Mouse (Mus musculus): Measurements from ENCODE around the gene Cd19. TPM values are rescaled to one million over a fixed set of nuclear protein-coding genes. Genes with fewer than 3 reads are reported as not detected.

Gene Cd19
- total RNA-seq (2021) = under 1 TPM in 1 of 2 experiments, not detected in 1; 0.82 TPM
- long read RNA-seq, experiment 1, partial matches to known transcripts = 0 of 1 reads
- long read RNA-seq, experiment 1, other reads (novel, unspliced or antisense) = 1 of 1 reads
- long read RNA-seq, experiment 2 = 0 reads

DNA sequence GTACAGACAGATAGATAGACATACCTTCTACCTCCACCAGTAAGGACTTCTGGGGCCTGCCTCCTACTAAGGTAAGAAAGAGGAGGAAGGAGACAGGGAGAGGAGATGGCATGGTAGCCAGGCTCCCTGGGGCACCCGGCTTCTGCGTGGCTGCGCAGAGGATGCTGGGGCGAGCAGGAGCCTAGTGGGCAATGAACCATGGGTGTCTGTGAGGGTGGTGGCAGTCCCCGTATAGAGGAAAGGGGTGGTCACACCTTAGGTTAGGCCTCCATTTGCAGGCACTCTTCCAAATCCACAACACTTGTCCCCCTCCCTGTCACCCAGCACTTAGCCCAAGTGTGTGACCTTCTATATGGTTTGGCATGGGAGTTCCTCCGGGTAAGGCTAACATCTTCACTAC is at the start of gene Cd19:
Gene Cd19 (minus strand): TSS at position 165 of the 400 bp plus-strand sequence.
- no peak for DNase-seq

DNA sequence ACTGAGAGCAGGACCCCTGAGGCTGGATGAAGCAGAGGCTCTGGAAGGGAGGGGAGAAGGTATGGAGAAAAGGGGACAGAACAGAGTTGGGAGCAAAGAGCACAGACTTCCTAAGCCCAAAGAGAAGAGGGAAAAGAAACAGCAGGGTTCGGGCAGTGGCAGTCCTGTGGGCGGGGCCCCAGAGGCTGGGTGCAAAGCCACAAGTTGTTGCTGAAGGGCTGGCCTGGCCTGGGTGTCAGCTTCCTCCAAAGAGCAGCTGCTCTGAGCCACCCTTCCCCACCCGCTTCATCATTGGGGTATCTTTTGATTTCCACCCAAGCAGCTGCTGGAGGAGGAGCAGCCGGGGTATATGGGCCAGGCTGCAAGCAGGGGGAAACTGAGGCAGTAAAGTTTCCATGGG is 49.4 kb upstream of the Cd19 start:
- peak in 1 of 2 experiments; percentile 40 for DNase-seq

DNA sequence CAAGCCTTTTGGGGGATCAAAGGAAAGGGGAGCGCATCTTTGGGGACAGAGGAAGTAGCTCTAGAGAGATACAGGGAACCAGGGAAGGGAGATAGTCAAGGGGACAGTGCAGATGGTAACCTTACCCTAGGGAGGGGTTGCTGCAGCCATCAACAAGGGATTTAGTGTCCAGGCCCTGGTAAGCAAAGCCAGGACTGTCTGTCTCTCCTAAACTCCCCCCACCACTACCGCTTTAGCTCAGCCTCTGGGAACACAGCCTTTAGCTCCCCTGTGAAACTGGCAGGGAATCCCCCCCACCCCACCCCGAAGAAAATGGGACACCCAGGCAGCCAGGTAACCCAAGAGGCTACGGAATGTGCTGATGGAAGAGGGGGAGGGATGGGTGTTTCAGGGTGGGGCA is 48.9 kb upstream of the Cd19 start:
- no peak for DNase-seq

DNA sequence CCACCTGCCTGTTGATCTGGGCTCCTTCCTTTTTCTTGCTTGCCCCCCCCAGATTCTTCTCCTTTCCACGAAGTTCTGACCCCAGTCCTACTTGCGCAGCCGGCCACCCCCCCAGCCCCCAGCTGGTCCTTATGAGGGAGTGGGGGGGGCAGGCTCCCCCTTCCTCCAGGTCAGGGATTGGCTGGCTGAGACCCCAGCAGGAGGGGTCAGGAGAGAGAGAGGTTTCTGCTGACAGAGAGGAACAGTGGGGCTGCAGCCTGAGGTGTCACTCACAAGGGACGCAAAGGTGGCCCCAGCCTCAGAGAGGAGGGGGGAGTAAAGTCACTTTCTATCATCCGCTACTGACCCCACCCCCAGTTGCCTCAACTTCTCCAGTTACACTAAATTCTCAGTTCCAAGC is 48.3 kb upstream of the Cd19 start, which contains the start of gene Atp2a1:
Gene Atp2a1 (minus strand): TSS at position 105 of the 400 bp plus-strand sequence.
- no peak for DNase-seq

DNA sequence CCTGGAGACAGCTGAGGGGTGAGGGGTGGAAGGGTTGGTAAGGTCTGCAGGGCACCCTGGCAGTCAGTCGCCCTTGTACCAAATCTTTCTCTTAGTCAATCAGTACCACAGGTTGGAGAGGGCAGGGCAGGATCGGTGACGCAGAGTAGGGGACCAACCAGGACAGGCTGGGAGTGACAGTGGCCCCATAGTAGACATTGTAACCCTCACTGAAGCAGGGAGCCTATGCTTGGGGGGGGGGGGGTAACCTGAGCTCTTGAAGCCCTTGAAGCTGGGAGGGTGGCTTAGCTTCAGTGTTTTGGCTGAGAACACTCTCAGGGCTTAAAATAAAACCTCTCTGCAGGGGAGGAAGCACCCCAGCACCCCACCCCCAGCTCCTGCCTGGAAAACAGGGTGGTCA is 46.9 kb upstream of the Cd19 start:
- DNase-seq = no peak

DNA sequence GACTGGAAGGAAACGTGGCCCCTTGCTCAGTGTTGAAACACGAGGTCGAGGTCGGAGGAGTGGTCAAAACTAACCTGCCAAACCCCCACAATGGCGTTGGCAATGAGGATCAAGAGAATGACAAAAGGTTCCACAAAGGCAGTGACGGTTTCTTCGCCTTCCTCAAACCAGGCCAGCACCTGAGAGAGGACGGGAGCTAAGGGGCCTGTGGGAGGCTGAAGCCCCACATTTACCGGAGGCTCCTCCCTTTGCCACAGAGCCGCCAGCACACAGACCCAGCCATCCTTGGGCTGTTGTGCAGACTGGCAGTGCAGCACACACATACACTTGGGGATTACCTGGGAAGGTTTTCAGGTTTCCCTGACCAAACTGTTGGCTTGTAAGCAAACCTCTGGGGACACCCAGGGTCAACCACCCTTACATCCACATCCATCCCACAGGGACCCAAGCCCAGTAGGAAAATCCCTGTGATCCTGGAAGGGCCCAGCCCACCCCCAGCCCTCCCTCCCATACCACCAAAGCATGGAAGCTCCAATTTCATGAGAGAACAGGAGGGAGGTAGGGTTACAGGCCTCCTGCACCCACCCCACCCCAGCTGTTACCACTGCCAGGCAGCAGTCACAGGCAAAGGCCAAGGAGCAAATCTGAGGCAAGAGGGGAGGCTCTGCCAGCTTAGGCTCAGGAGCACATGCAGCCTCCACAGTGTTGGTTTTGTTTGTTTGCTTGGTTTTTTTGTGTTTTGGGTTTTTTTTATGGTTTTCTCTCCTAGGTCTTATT is 46.1 kb upstream of the Cd19 start:
- no peak for DNase-seq

DNA sequence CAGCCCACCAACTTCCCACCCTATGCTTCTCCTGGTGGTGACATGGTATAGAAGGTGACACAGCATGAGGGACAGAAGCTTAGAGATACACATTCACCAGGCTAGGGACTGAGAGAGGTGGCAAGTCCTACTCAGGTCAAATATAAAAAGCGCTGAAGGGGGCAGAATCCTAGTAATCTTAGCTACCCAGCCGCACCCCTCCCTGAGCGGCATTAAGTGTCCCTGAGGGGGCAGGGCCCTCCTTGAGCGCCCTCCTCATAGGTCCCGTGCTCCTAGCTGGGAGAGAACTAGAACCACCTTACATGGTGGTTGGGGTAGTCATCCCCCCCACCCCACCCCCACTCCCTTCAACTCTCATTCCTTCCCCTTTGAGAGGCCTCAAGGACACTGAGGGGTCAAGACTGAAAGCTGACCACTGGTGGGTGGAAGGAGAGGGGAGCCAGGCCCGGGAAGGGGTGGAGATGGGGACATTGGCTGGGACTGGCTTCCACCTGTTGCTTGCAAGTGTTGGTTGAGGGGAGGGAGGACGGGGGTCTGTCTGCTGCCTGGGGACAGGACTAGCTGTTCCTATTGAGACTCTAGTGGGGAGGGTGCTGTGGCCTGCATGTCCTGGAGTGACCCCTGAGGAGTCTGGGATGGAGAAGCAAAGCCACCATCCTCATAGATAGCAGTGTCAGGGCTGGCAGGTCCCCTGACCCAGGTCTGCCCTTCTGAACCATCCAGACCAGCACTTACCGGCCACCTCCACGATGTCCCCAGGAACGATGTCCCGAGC is 44.3 kb upstream of the Cd19 start:
- DNase-seq = no peak

DNA sequence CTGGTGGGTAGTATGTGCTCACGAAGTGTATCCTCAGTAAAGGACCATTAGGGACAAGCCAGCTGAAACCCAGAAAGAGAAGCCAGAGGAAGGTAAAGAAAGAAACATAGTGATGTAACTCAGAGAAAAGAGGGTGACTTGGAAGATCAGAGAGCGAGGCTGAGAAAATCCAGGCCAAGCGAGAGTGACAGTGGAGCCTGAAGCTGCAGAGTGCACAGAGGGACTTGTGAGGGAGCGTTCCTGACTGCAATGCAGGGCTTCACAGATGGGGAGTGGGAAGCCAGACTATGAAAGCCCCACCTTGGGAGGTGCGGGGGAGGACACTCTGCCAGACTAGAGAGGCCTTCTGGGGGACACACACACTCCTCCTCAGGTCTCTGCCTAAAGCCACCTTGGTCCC is 43.5 kb upstream of the Cd19 start:
- DNase-seq = no peak

DNA sequence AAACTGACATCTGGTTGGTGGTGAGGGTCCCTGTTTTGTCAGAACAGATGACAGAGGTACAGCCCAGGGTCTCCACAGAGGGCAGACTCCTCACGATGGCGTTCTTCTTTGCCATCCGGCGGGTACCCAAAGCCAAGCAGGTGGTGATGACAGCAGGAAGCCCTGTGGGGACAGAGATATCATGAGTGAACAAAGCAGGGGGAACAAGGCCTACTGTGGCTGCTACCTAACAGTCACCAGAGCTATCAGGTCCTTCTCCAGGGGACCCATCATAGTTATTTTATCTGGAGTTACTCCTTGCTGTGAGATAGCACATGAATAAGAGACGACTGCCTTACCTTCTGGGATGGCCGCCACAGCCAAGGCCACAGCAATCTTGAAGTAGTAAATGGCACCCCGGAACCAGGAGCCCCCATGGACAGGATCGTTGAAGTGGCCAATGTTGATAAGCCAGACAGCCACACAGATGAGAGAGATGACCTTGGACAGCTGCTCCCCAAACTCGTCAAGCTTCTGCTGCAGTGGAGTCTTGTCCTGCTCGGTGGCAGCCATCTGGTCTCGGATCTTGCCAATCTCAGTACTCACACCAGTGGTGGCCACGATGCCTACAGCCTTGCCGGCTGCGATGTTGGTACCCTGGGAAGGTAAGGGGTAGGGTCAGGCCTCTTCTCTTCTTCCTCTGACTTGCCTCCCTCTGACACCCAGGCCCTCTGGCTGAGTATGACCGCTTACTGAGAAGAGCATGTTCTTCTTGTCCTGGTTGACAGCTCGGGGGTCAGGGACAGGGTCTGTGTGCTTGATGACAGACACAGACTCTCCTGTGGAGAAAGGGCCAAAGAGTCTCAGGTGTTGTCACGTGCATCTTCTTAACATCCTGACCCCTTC is 41.9 kb upstream of the Cd19 start:
- DNase-seq = no peak

DNA sequence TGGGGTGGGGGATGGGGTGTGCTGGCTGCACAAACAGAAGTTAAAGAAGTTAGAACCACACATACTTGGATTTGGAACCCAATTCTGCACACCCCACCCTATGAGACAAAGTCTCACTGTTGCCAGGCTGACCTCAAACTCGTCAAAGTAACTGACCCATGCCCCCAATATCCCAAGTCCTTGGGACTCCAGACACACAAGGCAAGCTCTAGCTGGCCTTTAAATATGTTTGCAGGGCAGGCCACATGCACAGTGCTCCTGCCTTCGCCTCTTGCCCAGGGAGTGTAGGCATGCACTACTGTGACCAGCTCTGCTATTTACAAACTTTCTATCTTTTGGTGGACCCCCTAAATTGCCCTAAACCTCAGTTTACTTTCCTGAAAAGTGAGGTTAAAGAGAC is 40.6 kb upstream of the Cd19 start:
- DNase-seq = no peak

DNA sequence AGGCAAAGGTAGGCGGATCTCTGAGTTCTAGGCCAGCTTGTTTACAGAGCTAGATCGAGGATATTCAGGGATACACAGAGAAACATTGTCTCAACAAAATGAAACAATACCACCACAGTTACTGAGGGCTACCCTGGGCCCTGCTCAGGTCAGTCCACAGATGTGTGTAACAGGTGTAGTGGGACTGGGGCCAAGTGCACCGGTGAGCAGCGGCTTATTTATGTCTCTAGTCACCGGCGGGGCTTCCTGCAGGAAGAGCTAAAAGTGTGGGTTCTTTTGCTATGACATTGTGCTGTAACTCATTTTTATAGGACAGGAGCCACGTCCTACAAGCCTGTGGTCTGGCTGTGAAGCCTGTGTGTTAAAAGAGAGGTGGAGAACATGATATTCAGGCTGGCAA is 39.2 kb upstream of the Cd19 start:
- DNase-seq = no peak

DNA sequence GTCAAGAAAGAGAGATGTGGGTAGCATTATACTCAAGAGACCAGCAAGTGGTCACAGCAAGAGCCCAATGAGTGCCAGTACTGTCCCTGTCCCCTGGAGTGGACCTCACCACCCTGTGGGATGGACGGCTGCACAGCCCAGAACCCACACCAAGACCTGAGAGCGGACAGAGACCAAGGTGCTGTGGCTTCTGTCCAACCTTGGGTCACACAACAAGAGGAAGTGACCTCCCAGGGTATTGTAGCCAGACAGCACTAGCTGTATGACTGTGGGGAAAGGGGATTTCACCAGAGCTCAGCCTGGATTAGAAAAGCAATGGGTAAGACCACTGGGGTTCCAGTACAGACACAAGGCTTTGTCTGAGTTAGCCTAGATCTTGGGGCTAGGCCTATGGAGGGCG is 37.6 kb upstream of the Cd19 start:
- DNase-seq = no peak

DNA sequence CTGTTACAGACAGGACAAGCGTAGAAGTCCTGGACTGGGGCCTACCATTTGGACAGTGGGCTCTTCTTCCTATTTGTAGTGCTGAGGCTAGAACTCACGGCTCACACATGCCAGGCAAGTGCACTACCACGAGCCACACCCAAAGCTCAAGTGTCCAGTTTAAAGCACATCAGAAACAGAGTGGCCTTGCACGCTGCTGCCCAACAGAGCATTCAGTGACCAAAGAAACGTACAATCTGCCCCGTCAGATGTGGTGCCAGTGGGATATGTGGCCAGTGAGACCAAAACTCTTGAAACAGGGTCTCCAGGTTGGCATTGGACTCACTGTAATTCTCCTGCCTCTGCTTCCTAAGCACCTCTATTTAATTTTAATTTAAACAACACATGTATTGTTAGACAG is 36.0 kb upstream of the Cd19 start:
- no peak for DNase-seq

DNA sequence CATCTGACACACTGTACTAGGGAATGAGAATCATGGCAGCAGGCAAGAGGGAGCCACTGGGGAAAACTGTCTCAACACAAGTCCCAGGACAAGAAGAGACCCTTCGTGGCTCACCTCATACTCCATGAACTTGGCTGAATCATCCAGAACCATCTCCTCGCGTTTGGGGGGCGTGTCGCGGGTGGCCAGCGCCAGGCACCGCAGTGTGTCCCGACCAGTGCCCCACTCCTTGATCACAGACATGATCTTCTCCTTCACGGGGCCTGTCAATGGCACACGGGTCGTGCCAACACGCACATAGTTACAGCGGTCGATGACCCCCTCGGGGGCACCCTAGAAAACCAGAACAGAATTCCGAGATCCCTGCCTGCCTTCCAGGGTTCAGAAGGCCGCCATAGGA is 35.3 kb upstream of the Cd19 start:
- DNase-seq = no peak

DNA sequence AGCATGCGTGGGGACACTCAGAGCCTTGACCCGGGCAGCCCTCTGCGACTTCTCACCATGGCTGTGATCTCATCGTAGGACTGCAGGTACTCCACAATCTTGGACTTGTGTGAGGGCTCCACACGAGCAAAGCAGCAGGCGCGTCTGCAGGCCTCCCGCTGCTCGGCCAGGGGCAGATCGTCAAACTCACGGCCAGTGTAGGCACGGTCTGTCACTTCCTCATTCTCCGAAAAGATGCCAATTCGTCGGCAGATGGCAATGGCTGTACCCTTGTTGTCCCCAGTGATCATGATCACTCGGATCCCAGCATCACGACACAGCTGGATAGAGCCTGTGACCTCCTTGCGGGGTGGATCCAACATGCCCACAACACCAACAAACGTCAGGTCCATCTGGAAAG is 33.8 kb upstream of the Cd19 start:
- no peak for DNase-seq

DNA sequence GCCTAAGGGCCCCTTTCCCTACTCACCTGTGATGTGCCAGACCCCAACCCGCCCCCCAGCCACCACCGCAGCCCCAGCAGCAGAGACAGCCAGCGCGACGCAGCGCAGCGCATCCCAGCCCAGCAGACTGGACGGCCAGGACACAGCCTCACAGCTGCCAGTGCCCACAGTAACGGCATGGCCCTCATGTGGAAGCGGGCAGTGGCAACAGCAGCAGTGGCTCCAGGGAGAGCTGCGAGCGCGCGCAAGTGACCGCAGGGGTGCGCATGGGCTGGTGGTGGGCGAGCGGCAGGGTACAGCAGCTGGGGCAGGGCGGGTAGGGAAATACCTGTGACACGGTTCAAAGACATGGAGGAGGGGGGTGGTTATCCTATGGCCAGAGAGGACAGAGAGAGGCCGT is 31.5 kb upstream of the Cd19 start:
- DNase-seq = no peak

DNA sequence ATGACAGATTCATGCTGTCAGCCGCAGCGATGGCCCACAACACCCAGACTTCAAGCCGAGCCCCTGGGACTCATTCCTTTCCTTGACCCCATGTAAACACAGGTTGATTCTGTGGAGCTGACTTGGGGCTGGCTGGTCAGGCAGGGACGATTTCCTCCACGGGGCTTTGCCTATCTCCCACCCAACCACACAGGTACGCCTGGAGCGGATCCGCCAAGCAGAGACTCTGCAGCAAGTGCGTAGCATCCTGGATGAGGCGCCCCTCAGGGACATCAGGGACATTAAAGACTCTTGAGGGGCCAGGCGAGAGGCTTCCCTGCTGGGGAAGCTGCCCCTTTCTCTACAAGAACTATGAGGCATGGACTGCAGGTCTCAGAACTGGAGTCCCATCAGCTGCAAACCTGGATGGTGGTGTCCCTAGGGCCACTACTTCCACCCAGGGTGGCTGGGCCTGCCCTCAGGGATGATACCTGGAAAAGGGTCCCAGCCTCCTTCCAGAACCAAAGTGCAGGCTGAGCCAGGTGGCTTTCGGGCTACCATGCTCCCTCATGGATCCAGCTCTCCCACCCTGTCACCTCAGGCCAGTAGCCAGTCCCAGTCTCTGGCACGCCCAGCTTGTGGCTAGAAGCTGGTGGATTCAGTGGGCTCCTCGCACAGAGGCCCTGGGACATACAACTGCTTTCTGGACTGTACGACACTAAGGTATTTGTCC is 30.6 kb upstream of the Cd19 start:
- no peak for DNase-seq

DNA sequence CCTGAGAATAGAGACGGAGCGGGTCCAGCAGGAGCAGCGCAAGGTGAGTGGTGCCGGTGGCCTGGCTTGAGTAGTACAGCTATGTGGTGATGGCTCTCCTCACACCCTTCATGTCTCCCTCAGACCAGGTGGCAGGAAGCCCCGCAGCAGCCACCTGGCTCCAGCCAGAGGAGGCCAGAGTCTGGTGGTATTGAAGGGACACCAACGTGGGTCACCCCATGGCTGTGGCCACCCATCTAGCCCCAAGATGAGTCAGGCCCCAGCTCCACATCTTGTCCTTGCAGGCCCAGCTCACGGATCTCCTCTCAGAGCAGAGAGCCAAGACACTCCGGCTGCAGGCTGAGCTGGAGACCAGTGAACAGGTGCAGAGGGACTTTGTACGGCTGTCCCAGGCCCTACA is 29.8 kb upstream of the Cd19 start:
- no peak for DNase-seq

DNA sequence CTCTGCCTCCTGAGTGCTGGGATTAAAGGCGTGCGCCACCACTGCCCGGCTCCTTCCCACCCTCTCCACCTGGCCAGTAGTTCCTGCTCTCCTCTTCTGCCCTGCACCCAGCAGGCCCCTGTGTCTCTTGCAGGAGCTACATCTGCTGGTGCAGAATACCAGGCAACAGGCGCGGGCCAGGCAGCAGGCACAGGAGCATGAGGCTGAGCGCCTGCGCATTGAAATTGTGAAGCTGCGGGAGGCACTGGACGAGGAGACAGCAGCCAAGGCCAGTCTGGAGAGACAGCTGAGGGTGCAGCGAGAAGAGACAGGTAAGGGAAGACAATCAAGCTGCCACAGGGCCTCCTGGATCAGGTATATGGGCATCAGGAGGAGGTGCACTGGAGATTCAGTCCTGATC is 29.3 kb upstream of the Cd19 start:
- no peak for DNase-seq

DNA sequence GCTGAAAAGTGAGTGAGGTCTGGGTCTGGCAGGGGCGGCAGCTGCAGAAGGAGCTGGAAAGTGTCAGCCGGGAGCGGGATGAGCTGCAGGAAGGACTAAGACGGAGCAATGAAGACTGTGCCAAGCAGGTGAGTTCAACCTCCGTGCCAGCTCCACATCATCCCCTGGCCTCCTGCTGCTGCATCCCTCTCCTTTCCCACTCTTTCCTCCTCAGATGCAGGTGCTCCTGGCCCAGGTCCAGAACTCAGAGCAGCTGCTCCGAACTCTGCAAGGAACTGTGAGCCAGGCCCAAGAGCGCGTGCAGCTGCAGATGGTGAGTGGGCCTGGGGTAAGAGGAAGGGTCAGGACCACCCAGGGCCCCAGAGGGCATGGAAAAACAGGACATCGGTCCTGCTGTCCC is 25.4 kb upstream of the Cd19 start:
- DNase-seq = no peak

DNA sequence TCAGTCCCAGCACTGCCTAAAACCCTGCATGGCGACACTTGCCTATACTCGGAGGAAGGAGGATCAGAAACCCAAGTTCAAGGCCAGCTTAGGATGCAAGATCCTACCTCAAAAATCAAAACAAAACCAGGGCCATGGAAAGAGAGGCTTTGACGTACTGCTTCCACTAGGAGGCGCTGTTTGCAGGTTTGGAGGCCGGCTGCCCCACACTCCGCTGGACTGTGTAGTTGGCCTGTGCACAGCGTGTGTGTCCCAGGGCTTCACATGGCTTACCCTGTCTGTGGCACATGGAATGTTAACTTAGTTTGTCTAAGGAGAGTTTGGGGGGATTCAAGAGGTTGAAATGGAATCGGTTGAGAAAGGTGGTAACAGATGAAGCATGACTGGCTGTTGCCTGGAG is 22.2 kb upstream of the Cd19 start:
- peak; percentile 74 to 81 for DNase-seq

DNA sequence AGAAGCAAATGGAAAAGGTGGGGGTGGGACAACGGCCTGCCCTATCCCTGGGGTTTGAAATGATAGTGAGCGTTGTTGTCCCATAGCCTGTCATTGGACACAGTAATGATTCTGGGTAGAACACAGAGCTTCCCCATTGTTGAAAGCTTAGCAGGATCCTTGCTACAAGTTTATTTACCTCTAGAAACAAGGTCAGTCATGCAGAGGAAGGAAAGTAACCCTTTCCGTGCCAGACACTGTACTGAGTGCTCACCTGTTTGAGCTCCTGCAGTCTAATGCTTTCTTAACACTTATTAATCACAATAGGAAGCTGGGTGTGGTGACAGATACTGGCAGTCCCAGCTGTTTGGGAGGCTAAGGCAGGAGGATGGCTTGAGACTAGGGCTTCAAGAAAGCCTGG is 21.1 kb upstream of the Cd19 start:
- no peak for DNase-seq

Measured in adrenal gland, postnatal 36 days (tissue).